Mouse (Mus musculus) hindbrain, embryonic 14.5 days (tissue): ENCODE measurements at regions not wholly inside any gene's neighbourhood (a gene's known extent, or its start where the extent isn't known, plus 50 kb on each side); places are given as distances from the start of the nearest gene placed in this dataset.

Experiments
- ATAC-seq: fragments of 200-750 bp; cut with Nextera tagmentation; 2 replicates; pipeline ENCODE4 v1.8.0; 2017; ENCODE audit warnings: moderate number of reproducible peaks, mild to moderate bottlenecking, moderate TSS enrichment, moderate library complexity; ENCODE audit not compliant: low FRiP score
- DNase-seq: peaks from one replicate; pipeline ENCODE4 v3.0.0-alpha.2; 2015; ENCODE audit warnings: low spot score
- H3K27ac ChIP-seq: fragments of 300-500 bp; sonication (generic); 2 replicates; pipeline ENCODE4 v1.5.1; 2014; ENCODE audit warnings: mild to moderate bottlenecking, moderate library complexity
- H3K27me3 ChIP-seq: fragments of 300-500 bp; sonication (generic); 2 replicates; pipeline ENCODE4 v1.6.1; 2014; ENCODE audit warnings: mild to moderate bottlenecking, low read length, mixed read lengths; ENCODE audit not compliant: control insufficient read depth, insufficient read depth
- H3K36me3 ChIP-seq: fragments of 300-500 bp; sonication (generic); replicated peaks from 2 replicates; pipeline ENCODE4 v1.6.1; 2014; ENCODE audit not compliant: control insufficient read depth, insufficient read depth
- H3K4me1 ChIP-seq: fragments of 300-500 bp; sonication (generic); replicated peaks from 2 replicates; pipeline ENCODE4 v1.6.1; 2014; ENCODE audit warnings: antibody characterized with exemption, low read length, mixed read lengths; ENCODE audit not compliant: control insufficient read depth, insufficient read depth
- H3K4me2 ChIP-seq: fragments of 300-500 bp; sonication (generic); replicated peaks from 2 replicates; pipeline ENCODE4 v1.6.1; 2014; ENCODE audit warnings: mild to moderate bottlenecking, moderate library complexity
- H3K4me3 ChIP-seq: fragments of 300-500 bp; sonication (generic); replicated peaks from 2 replicates; pipeline ENCODE4 v1.5.1; 2014; ENCODE audit warnings: mild to moderate bottlenecking, low read length
- H3K9ac ChIP-seq: fragments of 300-500 bp; sonication (generic); 2 replicates; pipeline ENCODE4 v1.6.1; 2014
- H3K9me3 ChIP-seq: fragments of 300-500 bp; sonication (generic); 2 replicates; pipeline ENCODE4 v1.6.1; 2016; ENCODE audit warnings: low read length; ENCODE audit not compliant: control insufficient read depth
- WGBS: fragments of 180-500 bp; shearing (Covaris S2); extraction: QIAGEN DNeasy Blood & Tissue Kit; methylation state at CpG from one replicate; pipeline ENCODE4 v1.1.7; 2014; 5-methylcytosine and 5-hydroxymethylcytosine counted together

- no peak overlapping the region for H3K4me2 ChIP-seq
- ATAC-seq, result no peak
- WGBS, result 90% methylated on average over 5 of the region's 5 CpGs
These were observed 166.4 kb downstream of the Tlr4 start for GRCm38 (mm10) chr4:66993740-66994139.

GRCm38 (mm10) chr4:67006220-67006768 lies 178.9 kb downstream of the Tlr4 start:
- Histone ChIP-seq H3K27me3 (no peaks in the 10 kb centered on the region), H3K27ac (no peak overlapping the region), H3K9ac (no peak overlapping the region), H3K36me3 (no peaks in the 10 kb centered on the region), H3K4me2 (no peak overlapping the region), H3K9me3 (no peaks in the 10 kb centered on the region), H3K4me3 (no peak overlapping the region), H3K4me1 (no peaks in the 10 kb centered on the region)
- ATAC-seq (no peak), DNase-seq (no peak)

More at GRCm38 (mm10) chr4:66993740-66994139, 166.4 kb downstream of the Tlr4 start:
- H3K36me3 ChIP-seq, result no peaks in the 10 kb centered on the region
- no peak overlapping the region for H3K9ac ChIP-seq
- H3K27me3 ChIP-seq, result no peaks in the 10 kb centered on the region
- no peak for DNase-seq
- no peaks in the 10 kb centered on the region for H3K4me1 ChIP-seq
- no peak overlapping the region for H3K4me3 ChIP-seq
- H3K9me3 ChIP-seq, result no peaks in the 10 kb centered on the region
- no peak overlapping the region for H3K27ac ChIP-seq

GRCm38 (mm10) chr4:67011682-67012081 lies 184.3 kb downstream of the Tlr4 start:
- ATAC-seq, result peak; percentile 76; the same call in 1 of the 2 replicates
- Histone ChIP-seq H3K4me1 (no peaks in the 10 kb centered on the region), H3K27me3 (no peaks in the 10 kb centered on the region), H3K9ac (no peak overlapping the region), H3K36me3 (no peaks in the 10 kb centered on the region), H3K4me3 (no peak overlapping the region), H3K9me3 (no peaks in the 10 kb centered on the region), H3K27ac (no peak overlapping the region), H3K4me2 (no peak overlapping the region)
- peak; percentile 26 for DNase-seq
- WGBS, result 44% methylated on average over 3 of the region's 3 CpGs

- H3K9me3 ChIP-seq, result no peaks in the 10 kb centered on the region
- WGBS, result 61% methylated on average over 3 of the region's 3 CpGs
- no peak for DNase-seq
- H3K36me3 ChIP-seq, result no peaks in the 10 kb centered on the region
- no peak overlapping the region for H3K9ac ChIP-seq
- no peak overlapping the region for H3K27ac ChIP-seq
- H3K27me3 ChIP-seq, result no peaks in the 10 kb centered on the region
- H3K4me1 ChIP-seq, result no peaks in the 10 kb centered on the region
- ATAC-seq, result peak; percentile 48; the same call in 1 of the 2 replicates
- H3K4me3 ChIP-seq, result no peak overlapping the region
- H3K4me2 ChIP-seq, result no peak overlapping the region
These were observed 216.7 kb downstream of the Tlr4 start for GRCm38 (mm10) chr4:67044038-67044437.
